Mouse (Mus musculus): ENCODE results near the gene Stard5.

The Stard5 gene

DNA sequence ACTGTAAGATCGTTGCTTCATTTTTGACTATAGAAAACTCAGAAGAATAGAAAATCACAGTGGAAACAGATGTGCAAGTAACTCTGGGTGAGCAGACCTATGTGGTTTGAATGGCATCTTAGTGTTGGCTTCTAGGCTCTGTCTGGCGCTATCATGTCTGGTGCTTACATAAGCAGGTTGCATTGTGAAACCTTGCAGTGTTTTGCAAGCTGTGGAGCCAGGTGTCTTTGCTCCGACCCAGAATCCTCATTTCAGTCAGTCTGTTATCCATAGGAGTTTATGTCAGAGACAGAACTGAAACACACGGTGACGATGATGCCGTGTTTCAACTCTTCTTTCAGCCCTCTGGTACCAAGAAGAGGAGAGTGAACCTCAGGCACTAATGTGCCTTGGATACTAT is 2.1 kb downstream of the Stard5 start:
- DNase-seq (ENCODE audit: low spot score), result no peak

DNA sequence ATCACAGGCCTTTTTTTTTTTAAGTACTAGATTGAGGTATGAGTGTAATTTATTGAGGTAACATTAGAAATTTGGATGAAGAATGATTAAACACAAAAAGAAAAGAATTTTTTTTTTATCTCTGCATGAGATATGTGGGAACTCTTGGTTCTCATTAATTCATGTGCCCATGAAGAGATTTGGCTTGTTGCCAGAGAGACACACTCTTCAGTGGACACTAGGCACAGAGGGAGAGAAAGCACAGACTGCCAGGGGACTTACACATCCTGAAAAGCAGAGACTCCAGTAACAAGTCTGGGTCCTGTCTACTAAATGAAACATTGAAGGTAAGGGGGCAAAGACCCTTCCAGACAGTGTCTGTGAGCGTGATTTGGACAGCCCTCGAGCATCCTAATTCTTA is 4.0 kb downstream of the Stard5 start:
- DNase-seq (ENCODE audit: low spot score), result no peak

DNA sequence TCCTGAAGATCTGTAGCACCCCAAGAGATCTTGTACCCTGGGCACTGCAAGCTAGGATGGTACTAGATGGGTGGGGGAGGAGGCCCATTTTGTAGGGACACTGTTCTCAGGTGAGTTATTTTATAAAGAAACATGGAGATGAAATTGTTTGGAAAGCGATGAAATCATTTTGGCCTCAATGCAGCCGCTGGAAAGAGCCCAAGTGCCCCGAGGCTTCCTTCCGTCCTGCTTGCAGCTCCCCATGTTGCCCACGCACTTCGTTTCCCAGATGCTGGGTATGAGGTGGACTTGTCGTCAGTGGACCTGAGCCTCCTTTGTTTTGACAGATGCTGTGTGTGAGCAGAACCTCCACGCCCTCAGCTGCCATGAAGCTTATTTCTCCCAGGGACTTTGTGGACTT is 4.7 kb downstream of the Stard5 start:
- DNase-seq (ENCODE audit: low spot score), result no peak

DNA sequence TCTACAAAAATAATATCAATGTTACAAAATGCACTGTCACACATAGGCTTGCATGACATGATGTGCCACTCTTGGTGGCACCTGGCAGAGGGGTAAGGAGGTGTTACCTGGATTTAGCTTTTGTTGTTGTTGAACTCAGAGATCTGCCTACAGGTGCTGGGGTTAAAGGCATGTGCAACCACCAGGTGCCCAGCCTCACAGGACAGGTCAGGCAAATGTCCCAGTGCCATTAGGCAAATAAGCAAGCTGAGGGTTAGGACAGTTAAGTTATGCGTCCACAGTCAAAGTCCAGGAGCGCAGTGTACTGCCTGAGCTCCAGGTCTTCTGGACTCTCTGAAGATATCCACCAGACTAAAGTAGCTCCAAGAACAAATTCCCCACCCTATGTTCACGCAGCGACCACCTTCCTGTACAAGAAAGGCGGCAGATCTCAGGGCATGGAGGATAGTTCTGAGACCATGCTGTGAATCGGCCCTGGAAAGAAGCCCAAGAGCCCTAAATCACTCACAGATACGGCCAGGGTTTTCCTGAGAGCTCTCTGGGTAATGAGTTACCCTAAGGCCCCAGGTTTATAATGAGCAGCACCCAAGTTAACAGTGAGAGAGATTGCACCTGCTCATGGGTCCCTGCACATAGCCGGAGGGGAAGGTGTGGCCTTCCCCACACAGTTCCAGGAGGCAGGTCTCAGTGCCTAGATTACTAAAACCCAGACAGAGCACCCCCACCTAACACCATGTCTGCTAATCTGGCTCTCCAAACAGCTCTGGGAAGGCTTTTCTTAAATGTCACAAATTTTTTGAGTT is 6.2 kb downstream of the Stard5 start:
- no peak for DNase-seq (ENCODE audit: low spot score)

DNA sequence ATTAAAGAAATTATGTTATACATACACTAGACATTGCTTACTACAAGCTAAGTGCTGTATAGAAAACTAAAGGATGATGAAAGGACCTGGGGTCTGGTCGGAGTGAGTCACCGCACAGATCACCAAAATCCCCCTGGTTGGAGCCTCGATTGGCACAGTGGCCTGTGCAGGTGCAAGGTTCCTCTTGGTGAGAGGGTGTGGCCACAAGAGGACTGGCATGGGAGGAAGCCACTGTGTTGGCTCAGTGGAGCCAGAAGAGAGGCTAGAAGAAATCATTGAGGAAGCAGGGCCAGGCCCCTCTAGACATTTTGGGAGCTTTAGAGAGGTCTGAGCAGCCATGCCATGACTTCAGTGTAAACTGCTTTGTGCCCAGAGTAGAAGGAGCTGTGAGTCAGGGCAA is 7.3 kb downstream of the Stard5 start:
- no peak for DNase-seq (ENCODE audit: low spot score)

DNA sequence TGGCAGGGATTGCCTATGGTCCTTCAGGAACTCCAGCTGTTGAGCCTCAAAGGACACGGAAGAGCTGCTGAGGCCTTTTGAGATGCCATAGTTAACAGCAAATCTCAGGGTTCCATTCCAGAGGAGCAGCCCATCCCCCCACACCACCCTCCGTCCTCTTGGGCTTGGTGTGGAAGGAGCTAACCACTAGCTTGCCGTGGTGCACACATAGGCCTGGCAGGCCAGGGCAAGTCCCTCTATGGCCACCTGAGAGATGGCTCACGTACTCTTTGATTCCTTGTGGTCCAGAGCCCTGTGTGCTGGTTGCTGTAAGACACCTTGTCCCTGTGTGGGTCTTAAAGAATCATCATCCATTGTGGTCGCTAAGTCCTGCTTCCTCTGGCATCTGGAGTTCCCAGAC is 8.8 kb downstream of the Stard5 start:
- DNase-seq (ENCODE audit: low spot score), result no peak

DNA sequence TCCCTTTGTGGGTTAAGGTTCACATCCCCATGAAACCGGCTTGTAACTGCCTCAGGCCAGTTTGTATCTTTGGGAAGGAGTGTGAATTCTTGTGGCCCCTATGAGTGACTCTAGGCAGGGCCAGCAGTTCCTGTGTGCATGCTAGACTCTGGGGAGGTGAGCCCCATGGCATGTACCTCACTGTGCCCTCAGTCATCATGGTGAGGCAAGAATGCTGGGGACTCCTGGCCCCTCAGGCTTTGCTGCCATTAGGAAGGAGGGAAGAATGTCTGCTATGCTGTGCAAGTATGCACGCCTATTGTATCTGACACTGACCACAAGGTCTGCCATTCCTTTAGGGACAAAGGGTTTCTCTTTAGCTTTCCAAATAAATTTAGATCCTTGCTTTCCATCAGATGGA is 9.4 kb downstream of the Stard5 start:
- DNase-seq (ENCODE audit: low spot score), result no peak

DNA sequence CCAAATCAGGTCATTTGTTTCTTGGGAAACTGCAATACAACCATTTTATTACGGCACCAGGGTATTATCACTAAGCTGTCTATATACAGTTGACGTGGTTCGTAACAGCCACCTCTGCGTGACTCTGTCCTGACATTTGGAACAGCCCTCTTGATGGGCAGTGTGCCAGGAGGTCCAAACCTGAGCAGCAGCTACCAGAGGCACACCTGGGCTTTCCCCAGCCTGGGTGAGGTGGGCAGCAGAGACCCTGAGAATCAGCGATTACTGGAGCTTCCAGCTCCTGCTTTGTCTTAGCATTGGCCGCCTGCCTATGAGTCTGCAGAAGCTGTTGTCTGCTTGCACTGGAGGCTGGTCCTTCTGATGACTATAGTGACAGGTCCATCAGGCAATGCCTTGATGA is 11.8 kb downstream of the Stard5 start:
- DNase-seq (ENCODE audit: low spot score), result no peak

DNA sequence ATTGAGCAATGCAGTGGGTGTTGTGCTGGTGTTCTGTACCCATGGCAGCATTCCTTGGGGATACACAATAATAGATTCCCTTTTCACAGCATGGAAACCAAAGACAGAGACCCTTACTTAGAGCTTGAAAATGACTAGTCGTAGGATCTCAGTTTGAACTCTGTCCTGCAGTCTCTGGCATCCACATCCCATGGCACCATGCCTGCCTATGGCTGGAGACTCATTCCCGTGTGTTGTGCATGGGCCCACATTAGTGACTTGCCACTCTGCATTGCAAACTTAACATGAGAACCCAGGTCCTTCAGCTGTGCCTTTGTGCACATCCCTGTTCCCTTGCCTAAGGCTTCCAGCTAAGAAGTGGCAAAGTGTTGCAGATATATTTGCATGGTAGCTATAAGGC is 13.0 kb downstream of the Stard5 start:
- no peak for DNase-seq (ENCODE audit: low spot score)

DNA sequence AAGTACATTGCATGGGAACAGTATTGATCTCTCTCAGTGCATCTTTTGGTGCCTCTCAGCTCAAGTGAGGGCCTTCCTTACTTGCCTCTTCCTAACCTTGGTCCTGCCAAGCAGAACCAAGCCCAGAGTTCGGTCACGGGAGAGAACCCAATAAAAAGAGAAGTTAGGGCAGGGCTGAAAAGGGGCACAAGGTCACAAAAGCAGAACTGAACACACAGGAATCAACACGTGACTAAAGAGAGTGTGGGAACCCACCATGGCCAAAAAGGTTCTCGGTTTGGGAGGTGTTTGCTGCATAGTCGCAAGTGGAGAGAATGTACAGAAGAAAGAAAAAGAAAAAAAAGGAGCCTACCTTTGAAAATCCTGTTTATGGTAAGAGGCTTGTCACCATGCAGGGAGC is 13.7 kb downstream of the Stard5 start:
- DNase-seq (ENCODE audit: low spot score), result no peak

DNA sequence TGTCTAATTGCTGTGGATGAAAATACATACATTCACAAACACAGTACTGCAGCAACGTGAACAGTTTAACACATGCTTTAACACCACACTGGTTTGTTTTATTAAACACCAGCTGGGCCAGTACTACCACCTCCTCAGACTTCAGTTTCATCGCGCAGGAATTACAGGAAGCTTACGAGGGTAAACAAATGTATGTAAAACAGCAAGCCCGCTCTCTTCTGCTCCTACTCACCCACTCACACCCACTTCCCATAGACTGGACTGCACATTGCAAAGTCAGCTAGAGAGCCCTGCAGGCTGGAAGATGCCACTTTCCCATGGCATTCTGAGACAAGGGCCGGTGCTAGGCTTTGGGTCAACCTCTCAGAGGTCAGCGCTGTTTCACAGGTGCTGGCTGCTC is 17.0 kb downstream of the Stard5 start:
- DNase-seq (ENCODE audit: low spot score), result no peak

DNA sequence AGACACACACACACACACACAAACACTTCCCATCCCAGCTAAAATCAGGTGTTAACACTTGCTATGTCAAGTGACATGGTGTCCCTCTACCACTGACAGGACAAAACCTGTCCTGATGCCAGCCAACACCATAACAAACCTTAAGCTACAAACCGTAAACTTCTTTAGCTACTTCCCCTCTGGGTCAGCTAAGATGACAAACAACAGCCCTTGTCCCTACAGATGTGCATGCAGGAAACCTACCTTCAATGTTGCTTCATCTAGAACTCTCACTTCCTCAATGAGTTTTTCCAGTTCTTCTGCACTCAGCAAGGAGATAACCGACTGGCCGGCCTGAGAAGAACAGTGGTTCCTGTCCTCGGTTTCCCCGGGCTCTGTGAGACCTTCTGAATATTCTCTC is 18.9 kb downstream of the Stard5 start:
- no peak for DNase-seq (ENCODE audit: low spot score)

DNA sequence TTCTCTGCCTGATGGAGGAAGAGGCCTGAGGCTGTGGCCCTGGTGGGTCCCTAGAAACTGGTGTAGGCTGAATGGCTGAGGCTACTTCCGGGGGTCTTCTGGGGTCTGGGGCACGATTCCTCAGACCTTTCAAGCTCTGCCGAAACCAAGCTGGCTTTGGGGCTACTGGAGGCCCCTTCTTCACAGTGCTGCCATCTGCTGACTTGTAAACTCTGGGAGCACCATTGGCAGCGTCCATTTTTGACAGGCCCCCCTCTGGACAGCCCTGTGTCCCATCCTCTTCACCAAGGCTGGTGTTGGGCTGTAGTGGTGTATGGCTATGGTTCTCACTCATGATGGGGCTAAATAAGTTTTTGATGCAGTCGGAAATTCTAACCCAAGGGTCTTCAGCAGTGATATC is 20.7 kb downstream of the Stard5 start:
- DNase-seq (ENCODE audit: low spot score), result no peak

DNA sequence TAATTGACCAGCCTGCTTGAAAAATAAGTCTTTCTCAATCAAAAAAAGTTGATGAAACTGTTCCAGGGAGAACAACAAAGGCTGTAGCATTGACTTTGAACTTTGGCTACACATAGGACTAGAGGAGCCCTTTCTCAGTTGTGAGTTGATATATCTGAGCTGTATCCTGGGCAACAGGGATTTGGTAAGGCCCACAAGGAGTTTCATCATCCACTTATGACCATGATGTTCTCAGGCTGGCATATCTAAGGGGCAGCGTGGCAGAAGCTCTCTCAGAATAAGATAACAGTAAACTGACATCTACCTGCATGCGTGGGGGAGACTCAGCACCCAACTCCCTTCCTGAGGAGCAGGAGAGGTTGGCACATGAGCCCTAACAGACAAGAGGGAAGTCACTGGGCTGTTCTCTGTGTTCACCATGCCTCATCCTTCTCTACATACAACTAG is 21.9 kb downstream of the Stard5 start:
- no peak for DNase-seq (ENCODE audit: low spot score)

DNA sequence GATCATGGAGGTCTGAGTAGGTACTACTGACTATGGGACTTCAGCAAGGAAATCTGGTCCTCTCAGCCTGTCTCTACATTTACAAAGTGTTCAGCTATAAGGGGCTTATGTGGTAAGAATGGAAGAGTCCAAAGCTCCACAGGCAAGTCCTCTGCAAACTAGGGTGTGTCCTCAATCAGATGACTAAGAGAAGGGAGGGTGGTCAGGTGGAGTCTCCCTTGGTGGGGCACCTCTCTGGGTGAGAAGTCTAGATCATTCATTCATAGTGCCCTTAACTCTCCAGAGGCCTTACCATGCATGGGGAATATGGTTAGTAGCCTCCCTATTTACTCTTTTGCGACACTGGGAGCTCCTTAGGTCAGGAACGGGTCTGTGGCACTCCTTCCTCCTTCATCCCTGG is 22.4 kb downstream of the Stard5 start:
- DNase-seq (ENCODE audit: low spot score), result no peak

DNA sequence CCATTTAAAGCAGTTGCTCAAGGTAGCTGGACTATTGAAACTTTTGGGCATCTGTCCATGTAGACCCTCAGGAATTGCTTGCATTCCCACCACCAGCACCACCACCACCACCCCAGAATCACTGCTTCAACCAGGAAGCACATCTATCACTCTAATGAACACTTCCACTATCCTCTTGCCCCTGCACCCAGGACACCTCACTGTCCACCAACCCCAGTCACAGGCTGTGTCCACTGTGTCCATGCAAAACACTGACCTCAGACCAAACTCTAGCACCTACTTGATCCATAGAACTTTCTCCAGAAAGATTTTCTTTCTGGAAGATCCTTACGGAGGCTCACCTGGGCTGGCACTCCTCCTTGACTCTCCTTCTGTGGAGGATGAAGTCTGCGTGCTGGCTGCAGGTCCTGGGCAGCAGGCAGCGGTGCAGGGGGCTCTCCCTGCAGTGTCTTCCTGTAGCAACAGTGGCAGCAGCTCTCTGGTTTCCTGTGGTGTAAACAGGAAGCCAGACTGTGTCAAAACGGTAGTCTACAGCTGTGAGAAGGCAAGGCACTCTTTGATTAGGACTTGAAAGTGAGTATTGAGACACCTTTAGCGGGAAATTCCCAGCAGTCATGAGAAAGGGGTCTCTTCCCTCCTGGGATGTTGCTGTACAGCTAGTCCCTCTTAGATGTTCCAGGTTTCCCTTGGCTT is 23.3 kb downstream of the Stard5 start:
- DNase-seq (ENCODE audit: low spot score), result no peak

DNA sequence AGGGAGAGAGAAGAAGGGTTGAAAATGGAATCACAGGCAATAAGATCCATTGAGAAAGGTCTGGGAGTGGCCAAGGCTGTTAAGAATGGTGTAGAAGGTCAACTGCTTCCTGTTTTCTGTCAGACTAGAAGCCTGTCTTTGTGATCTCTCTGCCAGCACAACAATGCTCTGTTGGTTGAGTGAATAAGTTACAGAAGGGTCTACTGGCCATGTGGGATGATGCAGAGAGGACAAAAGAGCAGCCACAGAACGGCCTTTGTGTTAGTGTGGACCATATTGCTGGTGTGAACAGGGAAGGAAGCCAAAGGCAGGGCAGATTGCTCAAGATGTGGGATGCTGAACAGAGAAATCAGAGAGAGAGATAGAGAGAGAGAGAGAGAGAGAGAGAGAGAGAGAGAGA is 27.0 kb downstream of the Stard5 start:
- DNase-seq (ENCODE audit: low spot score), result no peak

DNA sequence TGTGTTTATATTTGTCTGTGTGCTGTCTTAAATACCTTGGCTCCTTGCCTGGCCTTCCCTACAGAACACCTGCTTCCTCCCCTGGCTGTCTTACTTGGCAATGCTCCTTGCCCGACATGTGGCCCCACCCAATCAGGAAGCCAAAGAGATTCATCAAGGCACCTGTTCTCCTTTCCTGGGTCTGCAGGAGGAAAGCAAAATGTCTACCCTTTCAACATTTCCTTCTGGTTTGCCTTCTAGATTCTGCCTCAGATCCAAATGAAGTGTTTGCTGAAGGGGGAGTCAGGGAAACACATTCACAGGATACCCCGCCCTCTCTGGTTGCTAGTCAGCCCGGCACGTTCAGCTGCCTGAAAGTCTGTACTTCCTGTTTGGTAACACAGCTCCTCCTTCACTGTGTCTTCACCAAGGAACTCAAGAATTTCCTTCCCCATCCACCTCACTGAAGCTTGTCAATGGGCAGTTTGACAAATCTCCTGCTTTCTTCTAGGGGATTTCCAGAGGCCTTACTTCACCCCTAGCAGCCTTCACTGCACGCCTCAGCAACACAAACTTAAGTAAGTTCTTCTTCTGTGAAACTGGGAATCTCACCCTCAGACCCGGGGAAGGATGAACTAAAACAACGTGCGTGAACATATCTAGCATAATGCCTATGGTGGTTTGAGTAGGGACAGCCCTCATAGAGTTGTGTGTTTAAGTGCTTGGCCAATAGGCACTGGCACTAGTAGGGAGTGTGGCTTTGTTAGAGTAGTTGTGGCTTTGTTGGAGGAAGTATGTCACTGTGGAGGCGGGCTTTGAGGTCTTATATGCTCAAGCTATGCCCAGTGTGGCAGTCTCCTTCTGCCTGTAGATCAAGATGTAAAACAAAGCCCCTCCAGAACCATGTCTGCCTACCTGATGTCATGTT is 27.7 kb downstream of the Stard5 start:
- no peak for DNase-seq (ENCODE audit: low spot score)

DNA sequence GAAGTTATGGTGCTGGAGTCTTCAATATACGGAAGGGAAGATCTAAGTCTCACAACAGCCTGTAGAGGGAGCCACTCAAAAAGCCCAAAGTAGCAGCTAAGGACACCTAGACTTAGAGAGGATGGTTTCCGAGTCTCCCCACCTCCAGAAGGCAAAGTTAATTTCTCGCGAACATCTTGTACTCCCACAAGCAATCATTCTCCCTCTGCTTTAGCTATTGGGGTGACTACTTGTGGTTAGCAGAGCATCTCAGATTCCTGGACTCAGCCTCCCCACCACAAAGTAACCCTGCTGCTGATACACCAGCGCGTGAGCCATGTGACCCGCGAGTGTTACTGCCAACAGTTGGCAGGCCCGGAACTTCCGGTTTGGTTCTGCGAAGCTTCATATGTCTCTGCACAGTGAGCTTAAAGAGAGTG is 28.5 kb downstream of the Stard5 start:
- DNase-seq (ENCODE audit: low spot score), result no peak

DNA sequence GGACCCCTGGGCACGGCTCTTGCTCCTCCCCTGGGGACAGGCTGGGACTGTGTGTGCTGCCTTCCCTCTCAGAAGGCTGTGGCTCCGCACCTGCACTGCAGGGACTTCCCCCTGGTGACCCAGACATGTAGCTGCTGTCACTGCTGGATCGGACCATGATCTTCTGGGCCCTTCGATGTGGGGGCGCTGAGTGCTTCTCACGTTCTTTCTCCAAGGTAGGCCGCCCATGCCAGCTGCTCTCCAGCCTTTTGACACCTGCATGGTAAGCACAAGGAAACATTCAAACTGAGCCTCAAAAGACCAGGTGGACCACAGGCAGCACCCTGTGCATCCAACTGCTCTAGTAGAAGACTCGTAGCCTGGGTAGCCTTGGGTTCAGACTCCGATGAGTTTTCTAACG is 29.3 kb downstream of the Stard5 start:
- DNase-seq (ENCODE audit: low spot score), result no peak

DNA sequence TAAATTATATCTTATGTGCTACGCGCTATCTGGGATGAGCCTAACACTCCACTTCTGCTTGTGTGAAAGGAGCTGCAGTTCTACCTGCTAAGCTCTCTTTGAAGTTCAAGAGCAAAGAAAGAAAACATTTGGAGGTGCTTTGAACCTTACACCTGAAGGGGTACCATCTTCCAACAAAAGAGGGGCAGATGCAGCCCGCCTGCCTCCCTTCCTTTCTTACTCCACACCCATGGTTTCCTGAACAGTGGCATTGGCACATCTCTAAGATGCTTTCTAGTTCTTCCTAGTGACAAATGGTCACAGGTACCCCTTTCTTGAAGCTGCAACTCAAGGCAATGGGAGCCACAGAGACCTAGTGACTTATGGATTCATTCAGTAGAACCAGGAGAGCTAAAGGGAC is 30.0 kb downstream of the Stard5 start:
- DNase-seq (ENCODE audit: low spot score), result no peak

DNA sequence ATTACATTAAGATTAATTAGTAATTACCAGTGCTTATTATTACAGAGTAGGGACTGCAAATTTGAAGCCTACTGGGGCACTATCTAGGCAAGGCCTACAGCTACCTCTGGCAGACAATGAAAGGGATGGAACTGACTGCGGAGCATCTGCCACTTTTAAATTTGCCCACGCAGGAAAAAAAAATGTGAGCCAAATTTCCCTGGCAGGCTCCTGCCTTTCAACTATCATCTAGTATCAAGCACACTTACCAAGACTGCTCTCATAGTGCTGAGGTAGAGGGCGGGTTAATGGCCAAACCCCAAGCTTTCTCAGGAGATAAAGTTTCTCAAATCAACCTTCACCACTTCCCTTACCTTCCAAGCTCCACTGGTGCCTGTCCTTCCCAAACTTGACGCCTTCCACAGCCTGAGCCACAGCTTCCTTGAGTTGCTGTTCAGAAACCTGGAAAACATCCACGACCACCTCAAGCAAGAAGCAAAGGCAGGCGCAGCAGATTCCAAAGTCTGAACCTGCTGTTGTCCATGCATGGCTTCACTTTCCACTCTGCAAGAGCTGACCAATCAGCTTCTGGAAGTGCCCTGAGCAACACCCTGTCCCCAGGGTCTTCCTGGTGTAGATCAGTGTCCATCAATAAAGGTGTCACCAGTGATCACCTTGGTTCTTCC is 31.1 kb downstream of the Stard5 start:
- peak; percentile 54 for DNase-seq (ENCODE audit: low spot score)
